Mouse (Mus musculus) cerebellum, postnatal 14 days (tissue): ENCODE measurements around the gene Prepl.
A peak's percentile ranks its signal among the peaks of the same experiment; 100 is the strongest.

Source experiments
- DNase-seq, 2 experiments: peaks; one replicate each; pipeline ENCODE4 v3.0.0; 2021; ENCODE audit warnings: mixed read lengths in 2 of 2

The Prepl gene

DNA sequence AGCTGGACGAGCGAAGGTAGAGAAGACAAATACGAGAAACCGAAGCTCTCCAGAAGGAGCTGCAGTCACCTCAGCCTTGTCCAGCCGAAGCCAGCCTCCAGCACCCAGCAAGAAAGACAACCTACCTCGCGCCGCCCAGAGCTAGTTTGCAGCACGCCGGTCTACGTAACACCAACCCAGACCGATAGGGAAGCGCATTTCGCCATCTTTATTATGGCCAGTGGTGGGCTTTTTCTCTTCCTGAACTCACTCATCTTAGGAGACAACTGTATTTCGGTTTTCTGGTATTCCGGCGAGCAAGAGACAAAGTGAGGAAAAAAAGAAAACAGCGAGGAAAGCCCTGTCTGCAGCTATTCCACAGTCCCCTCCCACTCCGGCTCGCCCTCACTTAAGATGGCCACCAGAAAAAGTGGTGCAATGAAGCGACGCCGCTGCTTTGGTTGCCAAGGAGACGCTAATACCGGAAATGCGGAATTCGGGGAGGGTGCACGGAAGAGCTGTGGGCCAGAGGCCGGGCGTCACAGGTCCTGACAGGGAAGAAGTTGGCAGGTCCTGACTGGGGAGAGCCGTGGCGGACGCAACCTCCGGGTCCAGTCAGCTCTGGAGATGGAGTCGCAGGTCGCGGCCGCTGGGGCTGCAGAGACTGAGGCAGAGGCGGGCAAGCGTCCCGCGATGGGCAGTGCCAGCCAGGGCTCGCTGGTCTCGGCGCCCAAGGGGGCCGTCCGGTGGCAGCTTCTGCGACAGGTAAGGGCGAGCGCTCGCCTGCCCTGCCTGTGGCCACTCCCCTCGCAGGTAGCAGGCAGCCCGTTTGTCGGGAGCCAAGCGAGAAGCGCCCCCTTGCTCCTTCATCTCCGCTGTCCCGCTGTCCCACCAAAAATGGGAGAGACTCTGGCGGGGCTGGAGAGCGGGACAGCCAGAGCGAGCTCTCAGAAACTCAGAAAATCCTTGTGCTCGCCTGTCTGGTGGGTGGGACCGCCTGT lies at the start of gene Prepl, which contains the start of gene Camkmt:
Gene Prepl (minus strand): TSS at position 122 of the 980 bp plus-strand sequence.
Gene Camkmt (plus strand): TSS at position 433 of the 980 bp plus-strand sequence.
- peak; percentile 97 for DNase-seq

DNA sequence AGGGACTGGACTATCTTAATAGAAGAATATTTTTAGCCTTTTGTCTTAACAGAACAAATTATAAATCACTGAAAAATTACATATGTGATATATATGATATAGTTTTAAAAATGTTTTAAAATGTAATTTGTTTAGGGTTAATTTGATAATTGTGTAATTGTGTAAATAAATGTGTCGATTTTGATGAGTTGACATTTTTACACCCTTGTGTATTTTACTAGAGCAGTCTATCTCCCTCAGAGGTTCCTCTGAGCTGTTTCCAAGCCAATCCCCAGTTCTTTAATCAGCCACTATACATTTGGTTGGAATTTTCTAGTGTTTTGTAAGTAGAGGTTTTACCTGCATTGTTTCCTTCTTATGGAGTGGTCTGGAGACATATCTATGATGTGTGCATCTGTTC lies 48.4 kb upstream of the Prepl start:
- DNase-seq = no peak

DNA sequence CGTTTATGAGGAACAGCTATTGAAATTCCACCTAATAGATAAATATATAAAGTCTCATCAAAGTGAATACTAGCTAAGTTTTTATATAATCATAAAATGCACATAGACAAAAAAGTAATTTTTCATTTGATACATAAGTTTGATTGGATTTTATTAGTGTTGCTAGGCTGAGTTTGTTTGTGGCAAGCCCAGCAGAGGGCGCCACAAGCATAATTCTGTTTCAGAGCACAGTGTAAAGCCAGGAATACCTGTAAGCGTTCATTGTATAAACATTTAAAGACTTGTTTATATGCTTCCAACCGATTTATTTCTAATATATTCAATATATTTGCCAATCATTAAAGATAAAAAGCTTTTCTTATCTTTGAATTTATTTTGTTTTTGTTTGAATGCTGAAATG lies 26.6 kb upstream of the Prepl start:
- DNase-seq = peak; percentile 78 to 82

DNA sequence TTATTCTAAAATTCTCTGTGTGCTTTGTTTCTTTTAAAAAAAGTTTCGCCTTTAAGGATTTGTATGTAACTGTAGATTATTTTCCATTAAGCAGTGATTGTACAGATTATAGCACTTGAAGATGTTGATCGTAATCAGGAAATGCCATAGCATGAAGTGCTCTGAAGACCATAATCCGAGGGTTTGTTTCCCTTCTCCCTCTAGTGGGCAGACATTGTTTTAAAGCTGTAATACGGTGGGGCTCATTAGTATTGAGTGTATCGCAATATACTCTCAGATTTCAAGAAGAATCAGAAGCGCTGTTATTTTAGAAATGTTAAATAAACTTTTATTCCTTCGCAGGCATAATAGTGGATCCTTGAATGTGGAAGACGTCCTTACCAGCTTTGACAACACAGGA lies 23.4 kb upstream of the Prepl start:
- no peak for DNase-seq

DNA sequence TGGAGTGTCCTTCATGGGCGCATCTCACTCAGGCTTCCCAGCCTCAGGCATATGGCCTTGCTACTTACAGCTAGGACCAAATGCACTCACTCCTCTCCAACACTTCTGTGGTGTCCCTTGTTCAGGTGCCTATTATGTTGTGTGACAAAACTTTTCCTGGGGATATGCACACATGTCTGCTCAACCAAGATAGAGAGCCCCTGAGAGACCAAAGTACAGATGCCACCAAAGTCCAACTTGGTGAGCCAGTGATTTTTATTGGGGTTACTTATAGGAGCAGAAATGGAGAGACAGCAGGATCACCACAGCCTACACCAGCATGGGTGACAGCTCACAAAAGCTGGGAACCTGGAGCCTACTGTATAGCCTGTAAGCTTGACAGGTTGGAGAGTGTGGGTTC lies 20.6 kb upstream of the Prepl start:
- no peak for DNase-seq

DNA sequence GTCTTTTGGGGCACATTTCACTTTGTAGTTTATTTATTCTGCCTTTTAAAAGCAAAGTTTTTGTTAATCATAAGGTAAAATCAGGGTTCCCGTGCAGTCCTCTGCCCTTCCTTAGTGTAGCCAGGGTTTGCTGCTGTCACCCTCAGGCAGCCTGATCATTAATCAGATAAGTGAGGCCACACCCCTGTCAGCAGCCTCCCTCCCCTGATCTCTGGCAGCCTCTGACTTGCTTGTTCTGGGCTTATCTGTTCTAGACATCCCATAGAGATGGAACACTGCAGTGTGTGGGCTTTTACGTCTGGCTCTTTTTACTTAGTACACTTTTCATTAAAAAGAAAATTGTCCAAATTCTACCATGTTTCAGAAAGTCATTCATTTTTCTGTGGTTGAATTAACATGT lies 13.3 kb upstream of the Prepl start:
- no peak for DNase-seq

DNA sequence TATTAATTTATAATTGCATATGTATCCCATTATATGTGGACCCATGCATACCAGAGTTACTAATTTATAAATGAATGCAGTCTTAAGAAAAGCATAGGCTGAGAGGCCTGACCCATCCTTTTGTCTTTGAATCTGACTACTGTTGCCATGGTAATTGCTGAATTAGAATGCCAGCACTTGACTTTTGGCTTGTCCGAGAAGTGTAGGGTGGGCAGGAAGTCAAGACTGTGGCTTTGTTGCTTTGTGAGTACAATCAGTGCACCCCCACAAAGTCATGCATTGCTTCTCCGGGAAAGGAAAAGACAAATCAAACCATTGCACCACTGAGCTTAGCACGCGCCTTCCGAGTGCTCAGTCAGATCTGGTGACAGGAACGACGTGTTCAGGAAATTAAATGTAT lies 11.7 kb upstream of the Prepl start:
- no peak for DNase-seq

DNA sequence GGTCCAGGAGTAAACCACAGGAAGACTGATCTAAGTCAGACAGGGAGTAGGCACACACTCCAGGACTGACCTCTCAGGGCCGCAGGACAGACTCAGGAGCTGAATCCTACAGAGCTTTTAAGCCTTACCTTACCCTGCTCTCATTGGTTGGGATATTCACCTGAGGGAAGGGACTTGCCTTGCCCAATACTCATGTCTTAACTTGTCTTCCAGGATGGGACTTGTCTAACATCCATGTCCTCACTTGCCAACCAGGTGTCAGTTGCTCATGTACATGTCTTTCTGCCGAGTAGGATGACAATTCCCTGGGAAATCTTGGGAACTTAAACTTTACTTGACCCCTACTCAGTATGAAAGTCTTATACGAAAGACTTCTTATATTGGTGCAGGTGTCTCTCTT lies 10.2 kb upstream of the Prepl start:
- no peak for DNase-seq

DNA sequence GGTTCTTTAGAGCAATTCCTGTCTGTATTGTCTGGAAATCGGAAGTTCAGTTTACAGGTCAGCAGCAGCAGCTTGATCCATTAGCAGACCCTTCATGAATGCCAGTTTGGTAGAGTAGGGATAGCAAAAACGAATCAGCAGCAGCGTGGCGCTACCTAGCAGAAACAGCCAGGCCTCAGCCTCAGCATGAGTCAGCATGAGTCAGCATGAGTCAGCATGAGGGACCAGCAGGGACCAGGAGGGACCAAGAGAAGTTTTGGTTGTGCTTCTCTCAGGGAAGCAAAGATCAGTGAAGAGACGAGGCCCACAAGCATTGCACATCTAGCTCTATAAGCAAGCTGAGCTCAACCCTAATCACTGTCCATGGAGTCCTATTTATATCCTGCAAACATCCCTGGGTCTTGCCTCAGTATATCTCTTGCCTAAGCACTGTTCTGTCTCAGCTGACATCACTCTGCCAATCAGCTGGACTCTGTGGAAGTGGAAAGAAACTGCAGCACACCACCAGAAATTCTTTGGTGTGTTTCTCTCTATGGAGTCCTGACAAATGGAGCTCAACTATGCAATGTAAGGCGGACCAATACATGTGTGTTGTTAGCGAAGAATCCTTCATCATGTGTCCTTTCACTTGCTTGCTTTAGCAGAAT lies 8.8 kb upstream of the Prepl start:
- no peak for DNase-seq

DNA sequence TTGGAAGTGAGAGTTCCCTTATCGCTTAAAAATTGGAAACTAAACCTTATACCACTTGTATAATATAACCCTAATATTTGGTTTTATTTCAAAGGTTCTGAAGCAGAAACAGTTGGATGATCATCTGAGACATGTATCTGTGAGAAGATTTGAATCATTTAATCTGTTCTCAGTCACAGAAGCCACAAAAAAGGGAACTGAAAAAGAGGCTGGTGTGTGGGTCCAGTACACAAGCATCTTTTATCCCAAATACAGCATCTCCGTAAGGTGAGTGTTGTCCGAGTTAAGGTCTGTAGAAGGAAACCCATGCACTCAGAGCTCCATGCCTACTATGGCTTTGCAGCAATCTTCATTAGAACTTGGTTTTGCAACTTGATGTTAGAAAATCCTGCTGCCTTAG lies 6.4 kb upstream of the Prepl start:
- DNase-seq = no peak

DNA sequence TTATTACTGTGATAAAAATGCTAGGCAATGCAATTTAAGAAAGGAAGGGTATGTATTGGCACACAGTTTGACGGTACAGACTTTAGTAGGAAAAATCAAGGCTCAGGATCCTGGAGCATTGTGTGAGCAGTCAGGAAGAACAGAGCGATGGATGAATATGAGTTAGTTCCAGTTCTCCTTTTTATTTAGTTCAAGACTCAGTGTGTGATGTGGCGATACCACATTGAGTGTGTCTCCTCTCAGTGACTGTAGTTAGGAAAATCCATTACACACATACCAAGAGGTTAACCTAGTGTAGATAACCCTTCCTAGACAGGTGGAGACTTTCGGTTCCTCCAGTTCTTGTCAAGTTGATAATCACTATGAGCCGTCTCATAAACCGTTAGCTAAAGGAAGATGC lies 1.7 kb upstream of the Prepl start:
- no peak for DNase-seq

DNA sequence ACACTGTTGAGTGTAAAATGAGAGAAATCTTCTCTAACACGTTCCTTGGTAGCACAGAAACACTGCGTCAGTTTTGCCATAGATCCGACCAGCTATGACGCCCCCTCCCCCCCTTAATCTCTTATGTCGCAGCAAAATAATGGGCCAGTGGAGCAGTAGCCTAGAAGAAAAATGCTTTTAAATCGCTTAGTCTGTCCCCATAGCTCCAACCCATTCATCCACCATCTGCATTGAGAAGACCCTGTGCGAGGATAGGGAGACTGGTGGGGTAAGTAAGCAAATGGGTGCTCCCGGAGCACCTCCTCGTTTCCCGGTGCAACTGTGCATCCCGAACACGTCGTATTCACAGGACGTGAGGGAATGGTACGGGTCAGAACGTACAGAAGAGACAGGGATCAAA lies 420 bp downstream of the Prepl start:
- no peak for DNase-seq

DNA sequence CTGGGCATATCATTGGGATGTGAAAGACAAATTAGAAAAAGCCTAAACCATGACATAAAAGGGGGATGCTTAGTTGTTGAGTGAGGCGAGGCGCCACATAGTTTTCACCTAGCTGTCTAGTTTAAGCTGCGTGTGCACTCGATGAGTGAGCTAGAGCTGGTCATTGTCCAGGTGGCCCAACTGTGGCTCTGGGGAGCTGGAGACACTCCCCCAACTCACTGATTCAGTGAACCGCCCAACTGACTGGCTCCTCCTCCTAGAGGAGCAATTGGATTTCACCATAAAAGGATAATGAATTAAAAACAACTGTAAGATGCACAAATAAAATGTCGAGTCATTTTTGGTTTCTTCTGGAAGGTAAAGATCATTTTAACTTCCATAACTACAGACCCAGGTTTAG lies 1.0 kb downstream of the Prepl start:
- DNase-seq = peak; percentile 35 to 38

DNA sequence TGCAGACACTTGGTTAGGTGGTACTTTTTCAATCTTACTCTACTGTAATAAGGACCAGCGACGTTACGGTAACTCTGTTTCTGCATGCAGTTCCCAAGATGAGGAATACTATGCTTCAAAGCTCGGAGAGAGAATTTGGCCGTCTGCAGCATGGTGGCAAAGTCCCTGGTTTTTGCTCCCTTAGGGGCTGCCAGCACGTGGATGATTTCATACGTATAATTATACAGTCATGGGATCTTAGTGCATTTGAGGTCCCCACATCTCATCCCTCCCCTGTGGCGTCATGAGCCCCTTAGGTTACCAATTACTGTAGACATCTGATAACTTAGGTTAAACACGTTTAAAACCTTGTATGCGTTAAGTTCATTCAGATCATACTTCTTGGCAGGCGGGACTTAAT lies 1.6 kb downstream of the Prepl start:
- no peak for DNase-seq

DNA sequence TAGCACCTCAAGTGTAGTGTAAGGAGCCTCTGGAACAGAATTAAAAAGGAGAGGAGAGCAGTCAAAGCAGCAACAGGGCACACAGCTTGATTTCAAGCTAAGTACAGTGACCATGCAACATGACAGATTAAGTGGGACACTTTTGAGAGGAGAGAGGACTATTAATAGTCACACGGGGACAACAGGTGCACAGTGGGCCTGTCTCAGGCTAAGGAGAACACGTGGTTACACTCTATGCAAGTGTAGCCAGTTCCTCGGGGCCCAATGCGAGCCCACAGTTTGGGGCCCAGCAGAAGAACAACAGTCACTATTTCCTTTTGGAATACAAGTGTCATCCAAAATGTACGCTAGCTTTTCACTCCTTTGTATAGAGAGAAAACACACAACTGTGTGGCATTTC lies 2.5 kb downstream of the Prepl start:
- peak; percentile 78 to 80 for DNase-seq

DNA sequence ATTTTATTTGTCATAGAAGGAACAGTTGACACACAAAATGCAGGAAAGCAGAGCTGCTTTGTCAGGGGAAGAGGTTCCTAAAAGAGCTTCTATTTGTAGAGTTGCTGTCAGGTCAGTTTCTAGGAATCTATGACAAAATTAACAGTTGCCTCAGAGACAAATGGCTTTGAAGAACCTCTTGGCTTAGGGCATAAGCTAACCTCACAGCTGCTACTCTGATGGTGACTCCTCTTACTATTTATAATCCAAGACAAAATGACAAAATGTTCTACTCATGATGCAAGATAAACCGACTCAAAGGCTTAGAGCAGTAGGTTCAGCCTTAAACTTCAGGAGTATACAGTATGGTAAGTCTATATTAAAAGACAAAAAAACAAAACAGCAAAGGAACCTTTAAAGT lies 3.5 kb downstream of the Prepl start:
- no peak for DNase-seq

DNA sequence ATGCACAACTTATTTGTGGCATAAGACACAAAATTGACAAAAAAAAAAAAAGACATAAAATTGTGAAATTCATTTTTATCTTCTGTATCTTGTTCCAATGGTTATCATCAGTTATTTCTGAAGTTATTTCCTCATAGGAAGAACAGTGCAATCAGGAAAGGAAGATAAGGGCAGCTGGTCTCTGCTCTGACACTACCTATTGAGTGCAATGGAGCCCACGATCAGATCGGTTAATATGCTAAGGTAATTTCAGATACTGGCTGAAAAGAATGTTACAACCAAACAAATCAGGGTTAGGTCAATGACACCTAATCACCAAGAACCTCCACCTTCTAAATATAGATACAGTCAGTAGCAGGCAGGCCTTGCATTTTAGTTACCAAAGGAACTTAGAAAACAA lies 4.7 kb downstream of the Prepl start:
- no peak for DNase-seq

DNA sequence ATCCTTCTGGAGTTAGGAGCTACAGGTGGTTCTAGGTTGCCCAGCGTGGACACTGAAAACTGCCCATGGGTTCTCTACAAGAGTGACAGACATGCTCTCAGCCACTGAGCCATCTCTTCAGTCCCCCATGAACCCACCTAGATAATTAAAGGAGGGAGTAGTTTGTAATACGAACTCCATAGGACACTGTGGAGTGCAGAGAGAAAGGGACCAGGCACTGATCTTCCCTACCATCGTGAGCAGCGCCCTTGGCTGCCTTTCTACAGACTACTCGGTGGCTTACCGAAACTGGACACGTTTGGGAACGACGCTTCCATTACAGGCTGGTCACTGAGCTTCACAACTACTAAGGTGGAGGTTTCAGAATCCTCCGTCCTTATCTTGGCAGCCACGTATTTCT lies 9.3 kb downstream of the Prepl start:
- DNase-seq = no peak

DNA sequence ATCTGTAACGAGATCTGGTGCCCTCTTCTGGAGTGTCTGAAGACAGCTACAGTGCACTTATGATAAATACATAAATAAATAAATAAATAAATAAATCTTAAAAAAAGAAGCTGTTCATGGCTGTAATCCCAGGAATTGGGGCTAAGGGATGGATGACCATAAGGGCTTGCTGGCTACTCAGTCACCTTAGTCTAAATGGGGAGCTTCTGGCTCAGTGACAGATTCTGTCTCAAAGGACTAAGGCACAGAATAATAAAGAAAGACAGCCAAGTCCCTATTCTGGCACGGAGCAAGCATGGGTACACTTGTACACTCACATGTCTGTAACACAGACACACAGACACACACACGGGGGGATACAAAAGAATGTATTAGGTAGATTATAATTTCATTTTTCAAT lies 10.8 kb downstream of the Prepl start:
- peak; percentile 53 to 56 for DNase-seq

DNA sequence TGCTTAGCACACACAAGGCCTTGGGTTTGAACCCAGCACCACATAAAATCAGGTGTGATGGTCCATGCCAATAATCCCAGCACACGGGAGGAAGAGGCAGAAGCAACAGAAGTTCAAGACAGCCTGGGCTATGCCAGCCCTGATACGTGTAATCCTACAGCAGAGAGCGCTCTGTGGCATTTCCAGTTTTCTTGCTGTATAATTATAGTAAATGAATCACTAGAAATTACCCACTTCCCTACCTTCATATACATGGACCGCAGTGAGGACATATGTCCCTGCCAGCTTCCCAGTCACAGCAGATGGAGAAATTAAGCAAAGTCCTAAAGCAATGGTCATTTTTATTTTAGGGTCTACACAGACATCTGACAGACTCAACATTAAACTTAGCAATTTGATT lies 16.0 kb downstream of the Prepl start:
- DNase-seq = no peak

DNA sequence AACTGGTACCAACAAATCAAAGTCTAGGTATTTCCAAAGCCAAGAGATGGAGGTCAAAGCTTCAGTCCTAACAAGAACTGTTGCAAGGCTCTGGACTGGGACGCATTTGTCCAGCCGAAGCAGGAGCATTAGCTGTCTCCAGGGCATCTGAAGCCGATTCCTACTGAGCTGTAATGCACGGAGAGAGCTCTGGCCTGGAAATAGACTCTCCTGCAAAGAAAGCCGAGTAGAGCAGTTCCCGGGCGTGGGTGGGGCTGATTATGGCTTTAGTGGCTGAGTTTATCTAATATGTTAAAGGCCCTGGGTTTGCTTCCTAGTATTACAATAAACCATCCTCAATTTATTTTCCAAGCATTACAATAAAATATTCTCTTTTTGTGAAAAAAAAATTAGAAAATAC lies 16.8 kb downstream of the Prepl start:
- DNase-seq = no peak

DNA sequence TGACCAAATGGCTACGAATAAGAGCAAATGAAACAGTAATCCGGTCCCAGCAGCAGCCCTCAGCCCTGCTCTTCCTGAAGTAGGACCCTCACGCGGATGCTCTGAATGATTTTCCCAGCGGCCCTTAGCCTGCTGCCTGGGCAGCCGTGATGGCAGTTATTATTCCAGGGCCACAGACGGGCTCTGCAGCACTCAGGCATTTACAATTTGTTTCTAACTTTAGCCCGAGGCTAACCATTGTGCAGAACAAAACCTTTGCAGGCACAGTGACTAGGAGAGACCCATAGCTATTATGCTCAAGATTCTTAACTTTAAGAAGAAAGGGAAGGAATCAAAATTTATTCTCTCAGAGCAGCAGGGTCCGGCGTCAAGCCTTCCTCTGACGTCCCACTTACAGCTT lies 17.7 kb downstream of the Prepl start:
- DNase-seq = no peak

DNA sequence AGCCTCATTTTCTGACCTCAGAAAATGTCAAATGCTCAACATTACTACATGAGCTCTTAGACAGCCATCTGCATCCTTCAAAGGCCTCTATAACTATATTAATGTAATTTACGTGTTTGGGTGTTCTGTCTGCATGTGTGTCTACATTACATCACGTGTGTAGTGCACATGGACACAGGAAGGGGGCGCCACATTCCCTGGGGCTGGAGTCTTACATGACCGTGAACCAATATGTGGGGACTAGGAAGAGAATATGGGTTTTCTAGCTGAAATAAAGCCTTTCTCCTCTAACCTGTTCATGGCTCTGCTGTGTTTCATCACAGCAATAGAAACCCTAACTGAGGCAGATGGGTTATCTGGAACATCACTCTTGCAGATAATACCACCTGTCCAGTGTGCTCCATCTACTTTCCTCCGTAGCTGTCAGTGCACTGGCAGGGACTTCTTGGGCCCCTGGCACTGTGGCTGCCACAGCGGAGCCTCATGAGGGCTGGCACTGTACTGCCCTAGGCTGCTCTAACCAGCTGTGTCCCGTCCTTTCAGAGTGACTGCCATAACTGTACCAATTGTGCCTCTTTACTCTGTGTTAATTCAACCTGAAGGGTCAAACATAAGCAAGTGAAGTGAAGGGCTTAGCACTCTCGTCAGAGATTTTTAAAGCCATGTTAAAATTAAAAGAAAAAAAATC lies 18.8 kb downstream of the Prepl start:
- peak in 1 of 2 experiments; percentile 62 for DNase-seq

DNA sequence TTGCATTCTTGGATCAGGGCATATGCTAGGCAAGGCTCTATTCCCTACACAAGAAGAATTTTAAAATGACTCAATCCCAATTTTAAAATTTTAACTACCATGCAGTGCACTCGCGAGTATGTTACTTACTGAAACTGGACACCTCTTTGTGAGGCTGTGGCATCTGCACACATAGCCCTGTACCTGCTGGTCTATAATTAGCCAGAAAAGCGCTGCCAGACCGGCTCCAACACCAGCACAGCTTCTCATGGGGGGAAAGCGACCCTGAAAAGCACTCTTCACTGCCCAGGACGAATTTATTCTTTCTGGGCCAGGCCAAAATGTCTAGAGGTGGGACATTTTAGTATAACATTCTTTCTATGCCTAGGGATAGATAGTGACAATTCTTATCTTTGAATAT lies 19.4 kb downstream of the Prepl start:
- no peak for DNase-seq
